Mouse (Mus musculus) kidney, adult 2 months (tissue): Measurements from ENCODE around the gene Sebox. TPM values are rescaled to one million over a fixed set of nuclear protein-coding genes. Genes with fewer than 3 reads are reported as not detected.

Experiments used
- DNase-seq: peaks from one replicate; pipeline ENCODE4 v3.0.0; 2021
- H3K27ac ChIP-seq: fragments of 200-500 bp; 2 replicates; pipeline ENCODE4 v1.5.1; 2012; ENCODE audit warnings: low read depth, low read length, control low read depth, inconsistent platforms; ENCODE audit not compliant: insufficient read depth
- H3K27me3 ChIP-seq: fragments of 200-500 bp; replicated peaks from 2 replicates; pipeline ENCODE4 v1.6.1; 2012; ENCODE audit warnings: mild to moderate bottlenecking, moderate library complexity, low read length, inconsistent platforms; ENCODE audit not compliant: control insufficient read depth, insufficient read depth
- H3K36me3 ChIP-seq: fragments of 200-500 bp; 2 replicates; pipeline ENCODE4 v1.6.1; 2012; ENCODE audit warnings: mild to moderate bottlenecking, moderate library complexity, low read length, inconsistent platforms; ENCODE audit not compliant: control insufficient read depth, insufficient read depth
- H3K4me1 ChIP-seq: fragments of 200-500 bp; 2 replicates; pipeline ENCODE4 v1.6.1; 2011; ENCODE audit warnings: low read length; ENCODE audit not compliant: control insufficient read depth, insufficient read depth
- H3K4me3 ChIP-seq: fragments of 200-500 bp; 2 replicates; pipeline ENCODE4 v1.5.1; 2011; ENCODE audit warnings: mild to moderate bottlenecking, low read depth, low read length, control low read depth; ENCODE audit not compliant: insufficient read depth
- CTCF ChIP-seq: fragments of 200-500 bp; conservative IDR thresholded peaks from 2 replicates; pipeline ENCODE4 v1.5.1; 2011; ENCODE audit warnings: low read depth, mild to moderate bottlenecking, control low read depth, low read length, moderate library complexity, mixed read lengths; ENCODE audit not compliant: insufficient read depth, insufficient read length
- POLR2A ChIP-seq: fragments of 200-500 bp; IDR thresholded peaks from one replicate; pipeline ENCODE4 v1.6.1; 2011; ENCODE audit warnings: low read depth, low read length, control low read depth
- WGBS: fragments of 180-500 bp; shearing (Covaris S2); methylation state at CpG from one replicate; pipeline ENCODE4 v1.1.7; 2018; 5-methylcytosine and 5-hydroxymethylcytosine counted together
- polyA plus RNA-seq: library from polyadenylated mRNA; depleted of rRNA; stranded (reverse); fragments of >200 nt; gene quantifications from 2 replicates; pipeline ENCODE4 v1.2.3, GENCODE M21; 2012

Gene Sebox
- polyA plus RNA-seq, 1 experiment = not detected

- DNase-seq = peak; percentile 83
- peak overlapping the region; percentile 89 for H3K27ac ChIP-seq
- H3K4me1 ChIP-seq = peaks cover 11% of the 10 kb centered on the region; the same call in 1 of the 2 replicates
- no peaks in the 10 kb centered on the region for H3K27me3 ChIP-seq
- TF ChIP-seq CTCF = no peak
- TF ChIP-seq POLR2A = no peak
- peak overlapping the region; percentile 80 for H3K4me3 ChIP-seq
- 0 out of 2 replicates have a peak, but pooled peaks cover under 1% of the 10 kb centered on the region for H3K36me3 ChIP-seq
- under 1% methylated on average over 23 of the region's 23 CpGs for WGBS
These were observed 32.3 kb downstream of the Sebox start for GRCm38 (mm10) chr11:78535376-78536079.

GRCm38 (mm10) chr11:78536080-78536689, 32.9 kb downstream of the Sebox start, which contains the start of the genes Tnfaip1 and Ift20:
Gene Tnfaip1 (minus strand): TSS chr11:78536332.
Gene Ift20 (plus strand): TSS chr11:78536361.
- peak; percentile 99 for DNase-seq
- TF ChIP-seq CTCF = no peak
- peak; percentile 78 for TF ChIP-seq POLR2A
- Histone ChIP-seq H3K27me3 (no peaks in the 10 kb centered on the region), H3K27ac (peak within 1 kb of the TSS; percentile 89), H3K4me3 (peak within 1 kb of the TSS; percentile 83), H3K36me3 (peaks cover 3% of the 10 kb centered on the region; the same call in 1 of the 2 replicates), H3K4me1 (peaks cover 11% of the 10 kb centered on the region; the same call in 1 of the 2 replicates)
- WGBS = under 1% methylated on average over 52 of the region's 52 CpGs

- Histone ChIP-seq H3K27ac (peak overlapping the region; percentile 54), H3K4me3 (peak overlapping the region; percentile 83), H3K36me3 (peaks cover 3% of the 10 kb centered on the region; the same call in 1 of the 2 replicates), H3K27me3 (no peaks in the 10 kb centered on the region), H3K4me1 (peaks cover 11% of the 10 kb centered on the region; the same call in 1 of the 2 replicates)
- under 1% methylated on average over 14 of the region's 14 CpGs for WGBS
- no peak for DNase-seq
- no peak for TF ChIP-seq CTCF
- TF ChIP-seq POLR2A = no peak
These were observed 33.4 kb downstream of the Sebox start for GRCm38 (mm10) chr11:78536690-78537084.

GRCm38 (mm10) chr11:78540358-78540757, 37.1 kb downstream of the Sebox start:
- TF ChIP-seq POLR2A = no peak
- no peak for TF ChIP-seq CTCF
- Histone ChIP-seq H3K36me3 (peaks cover 5% of the 10 kb centered on the region; the same call in 1 of the 2 replicates), H3K4me1 (peaks cover 8% of the 10 kb centered on the region; the same call in 1 of the 2 replicates), H3K4me3 (no peak overlapping the region), H3K27ac (no peak overlapping the region), H3K27me3 (no peaks in the 10 kb centered on the region)
- WGBS = 83% methylated on average over 3 of the region's 3 CpGs
- DNase-seq = no peak

GRCm38 (mm10) chr11:78544449-78545111, 41.3 kb downstream of the Sebox start:
- H3K4me3 ChIP-seq = no peak overlapping the region
- no peak for DNase-seq
- 92% methylated on average over 7 of the region's 7 CpGs for WGBS
- 0 out of 2 replicates have a peak, but pooled peaks cover 2% of the 10 kb centered on the region for H3K4me1 ChIP-seq
- no peaks in the 10 kb centered on the region for H3K27me3 ChIP-seq
- peaks cover 5% of the 10 kb centered on the region; the same call in 1 of the 2 replicates for H3K36me3 ChIP-seq
- H3K27ac ChIP-seq = no peak overlapping the region
- TF ChIP-seq CTCF = no peak
- TF ChIP-seq POLR2A = no peak

GRCm38 (mm10) chr11:78545181-78545580, 41.9 kb downstream of the Sebox start:
- Histone ChIP-seq H3K36me3 (peaks cover 5% of the 10 kb centered on the region; the same call in 1 of the 2 replicates), H3K27me3 (no peaks in the 10 kb centered on the region), H3K4me1 (peaks cover 6% of the 10 kb centered on the region; the same call in 1 of the 2 replicates), H3K4me3 (no peak overlapping the region), H3K27ac (no peak overlapping the region)
- no peak for DNase-seq
- WGBS = 62% methylated on average over 8 of the region's 8 CpGs
- no peak for TF ChIP-seq CTCF
- no peak for TF ChIP-seq POLR2A
